Mouse (Mus musculus): ENCODE data around the gene Rapgef5. TPM values are rescaled to one million over a fixed set of nuclear protein-coding genes. Genes with fewer than 3 reads are reported as not detected.

The Rapgef5 gene
- polyA plus RNA-seq, 1 experiment from 2014 or later: 38.3 TPM

- ATAC-seq (ENCODE audit: low FRiP score) (no peak), DNase-seq (ENCODE audit: low spot score) (no peak)
- H3K27me3 ChIP-seq (ENCODE audit: control insufficient read depth, insufficient read depth, low read length): no peaks in the 10 kb centered on the region
- H3K4me3 ChIP-seq (replicated peaks; ENCODE audit: low read length): no peak overlapping the region
- H3K27ac ChIP-seq: no peak overlapping the region
- WGBS: 17% methylated on average over 3 of the region's 3 CpGs
- H3K9me3 ChIP-seq (ENCODE audit: control insufficient read depth, low read length): no peaks in the 10 kb centered on the region
- H3K36me3 ChIP-seq (replicated peaks; ENCODE audit: control insufficient read depth, insufficient read depth): no peaks in the 10 kb centered on the region
- no peak overlapping the region for H3K4me2 ChIP-seq (replicated peaks)
- no peak overlapping the region for H3K9ac ChIP-seq
- H3K4me1 ChIP-seq (replicated peaks; ENCODE audit: control insufficient read depth, insufficient read depth, low read length): peaks cover 33% of the 10 kb centered on the region
Observed at GRCm38 (mm10) chr12:117684788-117685187, 168.5 kb downstream of the Rapgef5 start.

GRCm38 (mm10) chr12:117685336-117685735 is 169.1 kb downstream of the Rapgef5 start:
- DNase-seq (ENCODE audit: low spot score) (no peak), ATAC-seq (ENCODE audit: low FRiP score) (no peak)
- H3K9me3 ChIP-seq (ENCODE audit: control insufficient read depth, low read length): no peaks in the 10 kb centered on the region
- H3K27ac ChIP-seq: no peak overlapping the region
- no peak overlapping the region for H3K4me2 ChIP-seq (replicated peaks)
- no peaks in the 10 kb centered on the region for H3K27me3 ChIP-seq (ENCODE audit: control insufficient read depth, insufficient read depth, low read length)
- no peak overlapping the region for H3K9ac ChIP-seq
- peaks cover 33% of the 10 kb centered on the region for H3K4me1 ChIP-seq (replicated peaks; ENCODE audit: control insufficient read depth, insufficient read depth, low read length)
- H3K36me3 ChIP-seq (replicated peaks; ENCODE audit: control insufficient read depth, insufficient read depth): no peaks in the 10 kb centered on the region
- no peak overlapping the region for H3K4me3 ChIP-seq (replicated peaks; ENCODE audit: low read length)

- H3K4me2 ChIP-seq (replicated peaks): peak overlapping the region; percentile 15; the same call in 1 of the 2 replicates
- no peaks in the 10 kb centered on the region for H3K27me3 ChIP-seq (ENCODE audit: control insufficient read depth, insufficient read depth, low read length)
- H3K27ac ChIP-seq: peak overlapping the region; percentile 68
- no peaks in the 10 kb centered on the region for H3K36me3 ChIP-seq (replicated peaks; ENCODE audit: control insufficient read depth, insufficient read depth)
- H3K9me3 ChIP-seq (ENCODE audit: control insufficient read depth, low read length): no peaks in the 10 kb centered on the region
- H3K4me3 ChIP-seq (replicated peaks; ENCODE audit: low read length): no peak overlapping the region
- ATAC-seq (ENCODE audit: low FRiP score) (no peak), DNase-seq (ENCODE audit: low spot score) (no peak)
- H3K4me1 ChIP-seq (replicated peaks; ENCODE audit: control insufficient read depth, insufficient read depth, low read length): peaks cover 46% of the 10 kb centered on the region
- H3K9ac ChIP-seq: peak overlapping the region; percentile 25; the same call in 1 of the 2 replicates
- 14% methylated on average over 3 of the region's 3 CpGs for WGBS
Observed at GRCm38 (mm10) chr12:117686732-117687131, 170.5 kb downstream of the Rapgef5 start.

- H3K9ac ChIP-seq: peak overlapping the region; percentile 79
- peaks cover 64% of the 10 kb centered on the region for H3K4me1 ChIP-seq (replicated peaks; ENCODE audit: control insufficient read depth, insufficient read depth, low read length)
- H3K27ac ChIP-seq: peak overlapping the region; percentile 96
- peak; percentile 80 for DNase-seq (ENCODE audit: low spot score)
- H3K27me3 ChIP-seq (ENCODE audit: control insufficient read depth, insufficient read depth, low read length): no peaks in the 10 kb centered on the region
- no peaks in the 10 kb centered on the region for H3K9me3 ChIP-seq (ENCODE audit: control insufficient read depth, low read length)
- H3K4me3 ChIP-seq (replicated peaks; ENCODE audit: low read length): peak overlapping the region; percentile 49
- H3K36me3 ChIP-seq (replicated peaks; ENCODE audit: control insufficient read depth, insufficient read depth): no peaks in the 10 kb centered on the region
- peak overlapping the region; percentile 56 for H3K4me2 ChIP-seq (replicated peaks)
- 3% methylated on average over 32 of the region's 32 CpGs for WGBS
- ATAC-seq (ENCODE audit: low FRiP score): peak; percentile 88
Observed at GRCm38 (mm10) chr12:117688655-117689548, 172.6 kb downstream of the Rapgef5 start.

- H3K9me3 ChIP-seq (ENCODE audit: control insufficient read depth, low read length): no peaks in the 10 kb centered on the region
- no peaks in the 10 kb centered on the region for H3K27me3 ChIP-seq (ENCODE audit: control insufficient read depth, insufficient read depth, low read length)
- peak overlapping the region; percentile 79 for H3K9ac ChIP-seq
- peak overlapping the region; percentile 56 for H3K4me2 ChIP-seq (replicated peaks)
- WGBS: 63% methylated on average over 5 of the region's 5 CpGs
- peak overlapping the region; percentile 49 for H3K4me3 ChIP-seq (replicated peaks; ENCODE audit: low read length)
- H3K4me1 ChIP-seq (replicated peaks; ENCODE audit: control insufficient read depth, insufficient read depth, low read length): peaks cover 60% of the 10 kb centered on the region
- no peaks in the 10 kb centered on the region for H3K36me3 ChIP-seq (replicated peaks; ENCODE audit: control insufficient read depth, insufficient read depth)
- H3K27ac ChIP-seq: 0 out of 2 replicates have a peak overlapping the region, but pooled peaks have one; percentile 34
- DNase-seq (ENCODE audit: low spot score) (no peak), ATAC-seq (ENCODE audit: low FRiP score) (no peak)
Observed at GRCm38 (mm10) chr12:117691336-117691735, 175.1 kb downstream of the Rapgef5 start.

- H3K27ac ChIP-seq: peak overlapping the region; percentile 45; the same call in 1 of the 2 replicates
- no peaks in the 10 kb centered on the region for H3K27me3 ChIP-seq (ENCODE audit: control insufficient read depth, insufficient read depth, low read length)
- DNase-seq (ENCODE audit: low spot score) (no peak), ATAC-seq (ENCODE audit: low FRiP score) (no peak)
- H3K4me2 ChIP-seq (replicated peaks): peak overlapping the region; percentile 56
- H3K4me1 ChIP-seq (replicated peaks; ENCODE audit: control insufficient read depth, insufficient read depth, low read length): peaks cover 50% of the 10 kb centered on the region
- peak overlapping the region; percentile 79 for H3K9ac ChIP-seq
- peak overlapping the region; percentile 49 for H3K4me3 ChIP-seq (replicated peaks; ENCODE audit: low read length)
- WGBS: 30% methylated on average over 1 of the region's 1 CpGs
- no peaks in the 10 kb centered on the region for H3K9me3 ChIP-seq (ENCODE audit: control insufficient read depth, low read length)
- no peaks in the 10 kb centered on the region for H3K36me3 ChIP-seq (replicated peaks; ENCODE audit: control insufficient read depth, insufficient read depth)
Observed at GRCm38 (mm10) chr12:117692775-117693174, 176.5 kb downstream of the Rapgef5 start.

GRCm38 (mm10) chr12:117699950-117700665 is 183.8 kb downstream of the Rapgef5 start:
- H3K9ac ChIP-seq: no peak overlapping the region
- no peaks in the 10 kb centered on the region for H3K27me3 ChIP-seq (ENCODE audit: control insufficient read depth, insufficient read depth, low read length)
- DNase-seq (ENCODE audit: low spot score) (no peak), ATAC-seq (ENCODE audit: low FRiP score) (no peak)
- no peak overlapping the region for H3K4me3 ChIP-seq (replicated peaks; ENCODE audit: low read length)
- H3K27ac ChIP-seq: peak overlapping the region; percentile 29; the same call in 1 of the 2 replicates
- no peaks in the 10 kb centered on the region for H3K9me3 ChIP-seq (ENCODE audit: control insufficient read depth, low read length)
- WGBS: 83% methylated on average over 3 of the region's 3 CpGs
- H3K36me3 ChIP-seq (replicated peaks; ENCODE audit: control insufficient read depth, insufficient read depth): 0 out of 2 replicates have a peak, but pooled peaks cover 3% of the 10 kb centered on the region
- no peak overlapping the region for H3K4me2 ChIP-seq (replicated peaks)
- peaks cover 42% of the 10 kb centered on the region for H3K4me1 ChIP-seq (replicated peaks; ENCODE audit: control insufficient read depth, insufficient read depth, low read length)

- Histone ChIP-seq H3K27me3 (ENCODE audit: control insufficient read depth, insufficient read depth, low read length) (no peaks in the 10 kb centered on the region), H3K4me3 (replicated peaks; ENCODE audit: low read length) (no peak overlapping the region), H3K36me3 (replicated peaks; ENCODE audit: control insufficient read depth, insufficient read depth) (0 out of 2 replicates have a peak, but pooled peaks cover 3% of the 10 kb centered on the region), H3K9me3 (ENCODE audit: control insufficient read depth, low read length) (no peaks in the 10 kb centered on the region), H3K27ac (no peak overlapping the region), H3K4me1 (replicated peaks; ENCODE audit: control insufficient read depth, insufficient read depth, low read length) (peaks cover 38% of the 10 kb centered on the region), H3K9ac (no peak overlapping the region), H3K4me2 (replicated peaks) (no peak overlapping the region)
- 77% methylated on average over 6 of the region's 6 CpGs for WGBS
- DNase-seq (ENCODE audit: low spot score): no peak
- no peak for ATAC-seq (ENCODE audit: low FRiP score)
Observed at GRCm38 (mm10) chr12:117700927-117701326, 184.6 kb downstream of the Rapgef5 start.

- Histone ChIP-seq H3K27ac (no peak overlapping the region), H3K9ac (no peak overlapping the region), H3K4me1 (replicated peaks; ENCODE audit: control insufficient read depth, insufficient read depth, low read length) (peaks cover 39% of the 10 kb centered on the region), H3K27me3 (ENCODE audit: control insufficient read depth, insufficient read depth, low read length) (no peaks in the 10 kb centered on the region), H3K9me3 (ENCODE audit: control insufficient read depth, low read length) (no peaks in the 10 kb centered on the region), H3K4me2 (replicated peaks) (no peak overlapping the region), H3K4me3 (replicated peaks; ENCODE audit: low read length) (no peak overlapping the region), H3K36me3 (replicated peaks; ENCODE audit: control insufficient read depth, insufficient read depth) (0 out of 2 replicates have a peak, but pooled peaks cover 3% of the 10 kb centered on the region)
- ATAC-seq (ENCODE audit: low FRiP score) (no peak), DNase-seq (ENCODE audit: low spot score) (no peak)
- 74% methylated on average over 8 of the region's 8 CpGs for WGBS
Observed at GRCm38 (mm10) chr12:117702291-117702690, 186.0 kb downstream of the Rapgef5 start.

Measured in hindbrain, embryonic 14.5 days (tissue).